Mouse (Mus musculus): ENCODE data around the gene Lsamp. TPM values are rescaled to one million over a fixed set of nuclear protein-coding genes. Genes with fewer than 3 reads are reported as not detected.

Gene Lsamp
- total RNA-seq (2014; rRNA removed) (0.37 and 1.1 TPM in 2 replicates), polyA plus RNA-seq (2012; rRNA removed) (0.07 and 0.15 TPM in 2 replicates)

DNA sequence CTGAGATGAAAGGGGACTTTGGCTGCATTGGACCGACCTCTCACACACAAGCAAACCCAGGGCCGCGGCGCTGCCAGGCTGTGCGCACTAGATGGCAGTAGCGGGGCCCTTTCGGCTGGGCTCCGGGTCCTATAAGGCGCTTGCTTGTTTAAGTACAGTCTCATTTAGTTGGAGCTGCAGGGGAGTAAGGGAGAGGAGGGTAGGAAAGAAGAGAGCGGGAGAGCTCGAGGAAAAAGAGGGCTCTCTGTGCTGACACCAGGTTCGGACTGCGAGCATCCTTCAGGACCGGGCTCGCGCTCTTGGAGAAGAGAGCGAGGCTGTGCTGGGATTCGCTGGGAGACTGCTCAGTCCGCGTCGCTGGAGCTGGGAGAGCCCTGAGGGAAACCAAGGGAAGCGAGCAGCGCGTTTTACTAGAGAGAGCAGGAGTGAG is at the start of gene Lsamp:
Gene Lsamp (plus strand): TSS at position 157 of the 430 bp plus-strand sequence.
- peak; percentile 11 for DNase-seq (ENCODE audit: extremely low read depth, low read depth, low spot score)
- Histone ChIP-seq H3K36me3 (ENCODE audit: control insufficient read depth, insufficient read depth, low read length) (no peaks in the 10 kb centered on the region), H3K9ac (ENCODE audit: low read depth, low read length) (no peak within 1 kb of the TSS), H3K4me1 (ENCODE audit: control insufficient read depth, insufficient read depth, low read length) (no peaks in the 10 kb centered on the region), H3K27me3 (ENCODE audit: control insufficient read depth, insufficient read depth, low read length) (peaks cover 7% of the 10 kb centered on the region; the same call in 1 of the 2 replicates), H3K27ac (replicated peaks; ENCODE audit: insufficient read depth, low read depth, low read length) (no peak within 1 kb of the TSS), H3K4me3 (ENCODE audit: insufficient read depth, low read depth, low read length) (peak within 1 kb of the TSS; percentile 50), H3K79me2 (ENCODE audit: control insufficient read depth, insufficient read depth, low read length) (no peaks in the 10 kb centered on the region)
- 4% methylated on average over 24 of the region's 24 CpGs for WGBS
- TF ChIP-seq CTCF (IDR thresholded peaks at IDR 0.05; ENCODE audit: low read depth, low read length) (0 out of 2 replicates have a peak, but pooled peaks have one; percentile 22), POLR2A (IDR thresholded peaks at IDR 0.05; ENCODE audit: extremely low read depth, insufficient read depth, low read length) (no peak)

DNA sequence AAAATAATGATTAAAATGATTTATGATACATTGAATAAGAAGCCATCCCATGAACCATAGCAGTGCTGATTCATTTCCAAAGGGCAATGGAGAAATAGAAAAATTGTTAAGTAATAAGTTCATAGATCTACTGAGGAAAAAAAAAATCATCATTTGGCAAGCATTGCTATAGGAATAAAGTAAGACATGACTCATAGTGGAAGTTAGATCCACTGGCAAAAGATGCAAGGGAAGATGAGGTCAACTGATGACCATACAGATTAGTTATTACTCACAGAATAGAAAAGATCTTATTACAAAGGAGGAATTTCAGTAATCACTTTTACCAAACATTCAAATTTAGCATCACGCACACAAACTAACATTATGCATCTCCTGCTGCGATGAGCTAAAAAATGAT is 26.5 kb upstream of the Lsamp start:
- Histone ChIP-seq H3K36me3 (ENCODE audit: control insufficient read depth, insufficient read depth, low read length) (no peaks in the 10 kb centered on the region), H3K4me3 (ENCODE audit: insufficient read depth, low read depth, low read length) (no peak overlapping the region), H3K79me2 (ENCODE audit: control insufficient read depth, insufficient read depth, low read length) (no peaks in the 10 kb centered on the region), H3K27me3 (ENCODE audit: control insufficient read depth, insufficient read depth, low read length) (no peaks in the 10 kb centered on the region), H3K4me1 (ENCODE audit: control insufficient read depth, insufficient read depth, low read length) (no peaks in the 10 kb centered on the region), H3K9ac (ENCODE audit: low read depth, low read length) (no peak overlapping the region), H3K27ac (replicated peaks; ENCODE audit: insufficient read depth, low read depth, low read length) (no peak overlapping the region)
- 96% methylated on average over 2 of the region's 2 CpGs for WGBS
- no peak for TF ChIP-seq CTCF (IDR thresholded peaks at IDR 0.05; ENCODE audit: low read depth, low read length)
- no peak for TF ChIP-seq POLR2A (IDR thresholded peaks at IDR 0.05; ENCODE audit: extremely low read depth, insufficient read depth, low read length)
- no peak for DNase-seq (ENCODE audit: extremely low read depth, low read depth, low spot score)

DNA sequence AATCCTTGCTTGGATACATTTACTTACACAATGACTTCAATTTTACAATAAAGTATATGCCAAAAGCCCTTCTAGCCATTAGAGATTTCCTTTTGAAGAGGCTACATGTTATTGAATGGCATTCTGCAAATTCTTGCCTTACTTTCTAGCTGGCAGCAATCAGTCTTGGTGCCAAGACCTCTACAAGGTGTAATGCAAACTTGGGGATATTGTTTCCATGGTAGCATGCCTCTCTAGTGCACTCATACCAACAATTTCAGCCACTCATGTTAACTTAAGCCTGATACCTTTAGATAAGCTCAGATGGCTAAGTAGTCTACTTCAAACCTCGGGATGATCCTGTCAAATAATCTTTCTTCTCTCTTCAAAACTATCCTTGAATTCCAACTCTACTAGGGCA is 11.4 kb upstream of the Lsamp start:
- H3K27ac ChIP-seq (replicated peaks; ENCODE audit: insufficient read depth, low read depth, low read length), result no peak overlapping the region
- no peak overlapping the region for H3K9ac ChIP-seq (ENCODE audit: low read depth, low read length)
- no peak overlapping the region for H3K4me3 ChIP-seq (ENCODE audit: insufficient read depth, low read depth, low read length)
- TF ChIP-seq CTCF (IDR thresholded peaks at IDR 0.05; ENCODE audit: low read depth, low read length) (no peak), POLR2A (IDR thresholded peaks at IDR 0.05; ENCODE audit: extremely low read depth, insufficient read depth, low read length) (no peak)
- DNase-seq (ENCODE audit: extremely low read depth, low read depth, low spot score), result no peak
- no peaks in the 10 kb centered on the region for H3K27me3 ChIP-seq (ENCODE audit: control insufficient read depth, insufficient read depth, low read length)
- H3K79me2 ChIP-seq (ENCODE audit: control insufficient read depth, insufficient read depth, low read length), result no peaks in the 10 kb centered on the region
- no peaks in the 10 kb centered on the region for H3K36me3 ChIP-seq (ENCODE audit: control insufficient read depth, insufficient read depth, low read length)
- 49% methylated on average over 1 of the region's 1 CpGs for WGBS
- no peaks in the 10 kb centered on the region for H3K4me1 ChIP-seq (ENCODE audit: control insufficient read depth, insufficient read depth, low read length)

DNA sequence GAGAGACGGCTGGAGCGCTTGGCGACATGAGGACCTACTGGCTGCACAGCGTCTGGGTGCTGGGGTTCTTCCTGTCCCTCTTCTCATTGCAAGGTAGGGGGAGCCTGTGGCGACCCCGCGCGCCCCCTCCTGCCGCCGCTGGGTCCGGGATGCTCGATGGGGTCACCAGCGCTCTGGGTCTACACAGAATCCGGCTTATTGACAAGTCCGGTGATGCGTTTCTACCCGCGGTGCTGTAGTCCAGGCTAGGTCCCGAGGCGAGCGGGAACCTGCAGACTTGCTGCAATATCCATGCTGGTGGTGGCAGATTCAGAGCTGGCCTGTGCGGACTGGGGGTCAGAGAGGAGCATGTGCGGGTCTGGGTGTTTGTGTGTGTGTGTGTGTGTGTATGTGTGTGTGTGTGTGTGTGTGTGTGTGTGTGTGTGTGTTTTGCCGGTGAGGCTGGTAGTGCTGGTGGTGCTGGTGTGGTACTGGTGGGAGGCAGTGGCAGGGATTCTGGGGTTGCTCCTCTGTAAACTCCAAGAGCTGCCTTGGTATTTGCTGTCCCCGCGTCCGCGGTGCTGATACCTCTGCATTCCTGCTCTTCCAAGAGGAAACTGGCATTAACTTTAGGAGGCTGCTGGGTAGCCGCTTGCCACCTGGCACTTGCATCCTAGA is 602 bp downstream of the Lsamp start:
- Histone ChIP-seq H3K36me3 (ENCODE audit: control insufficient read depth, insufficient read depth, low read length) (no peaks in the 10 kb centered on the region), H3K27me3 (ENCODE audit: control insufficient read depth, insufficient read depth, low read length) (peaks cover 7% of the 10 kb centered on the region; the same call in 1 of the 2 replicates), H3K79me2 (ENCODE audit: control insufficient read depth, insufficient read depth, low read length) (no peaks in the 10 kb centered on the region), H3K9ac (ENCODE audit: low read depth, low read length) (no peak overlapping the region), H3K27ac (replicated peaks; ENCODE audit: insufficient read depth, low read depth, low read length) (no peak overlapping the region), H3K4me3 (ENCODE audit: insufficient read depth, low read depth, low read length) (peak overlapping the region; percentile 50), H3K4me1 (ENCODE audit: control insufficient read depth, insufficient read depth, low read length) (no peaks in the 10 kb centered on the region)
- TF ChIP-seq CTCF (IDR thresholded peaks at IDR 0.05; ENCODE audit: low read depth, low read length), result no peak
- no peak for TF ChIP-seq POLR2A (IDR thresholded peaks at IDR 0.05; ENCODE audit: extremely low read depth, insufficient read depth, low read length)
- 1% methylated on average over 29 of the region's 29 CpGs for WGBS
- DNase-seq (ENCODE audit: extremely low read depth, low read depth, low spot score), result no peak

DNA sequence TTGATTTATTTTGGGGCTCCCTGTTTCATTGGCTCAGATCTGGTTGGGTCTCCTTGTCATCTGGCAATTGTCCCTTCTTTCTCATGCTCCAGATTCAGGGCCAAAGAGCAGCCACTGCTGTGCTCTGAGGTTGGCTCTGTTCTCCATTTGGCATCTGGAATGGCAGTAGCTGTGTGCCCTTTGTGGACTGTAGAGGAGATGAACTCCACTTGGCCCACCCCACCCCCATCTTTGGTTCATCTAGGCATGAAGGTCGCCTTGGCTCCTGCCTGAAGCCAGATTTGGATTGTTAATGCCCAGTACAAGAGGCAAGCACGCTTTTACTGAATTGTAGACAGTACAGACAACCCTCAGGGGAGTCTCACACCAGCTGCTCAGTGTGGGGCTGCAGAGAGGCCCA is 4.3 kb downstream of the Lsamp start:
- Histone ChIP-seq H3K36me3 (ENCODE audit: control insufficient read depth, insufficient read depth, low read length) (no peaks in the 10 kb centered on the region), H3K27me3 (ENCODE audit: control insufficient read depth, insufficient read depth, low read length) (peaks cover 7% of the 10 kb centered on the region; the same call in 1 of the 2 replicates), H3K4me3 (ENCODE audit: insufficient read depth, low read depth, low read length) (no peak overlapping the region), H3K27ac (replicated peaks; ENCODE audit: insufficient read depth, low read depth, low read length) (no peak overlapping the region), H3K4me1 (ENCODE audit: control insufficient read depth, insufficient read depth, low read length) (no peaks in the 10 kb centered on the region), H3K9ac (ENCODE audit: low read depth, low read length) (no peak overlapping the region), H3K79me2 (ENCODE audit: control insufficient read depth, insufficient read depth, low read length) (no peaks in the 10 kb centered on the region)
- DNase-seq (ENCODE audit: extremely low read depth, low read depth, low spot score), result peak; percentile 71
- TF ChIP-seq POLR2A (IDR thresholded peaks at IDR 0.05; ENCODE audit: extremely low read depth, insufficient read depth, low read length), result no peak
- TF ChIP-seq CTCF (IDR thresholded peaks at IDR 0.05; ENCODE audit: low read depth, low read length), result no peak
- 19% methylated on average over 2 of the region's 2 CpGs for WGBS

DNA sequence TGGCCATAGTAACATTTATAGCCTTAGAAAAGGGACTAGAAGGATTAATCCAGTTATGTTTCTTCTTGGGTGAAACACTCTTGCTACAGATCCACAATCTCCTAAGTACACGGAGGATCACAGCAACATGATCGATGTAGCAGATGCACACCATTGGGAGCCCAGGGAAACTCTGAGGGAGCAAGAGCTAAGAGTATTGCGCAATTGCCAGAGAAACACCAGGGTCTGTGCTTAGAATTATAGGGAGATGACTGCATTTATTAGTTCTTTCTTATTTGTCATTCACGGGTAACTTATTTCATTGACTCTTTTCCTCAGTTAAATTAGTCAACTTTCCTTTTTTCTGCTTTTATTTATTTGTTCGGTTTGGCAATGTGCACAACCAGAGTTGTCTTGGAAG is 10.7 kb downstream of the Lsamp start:
- no peak for DNase-seq (ENCODE audit: extremely low read depth, low read depth, low spot score)
- H3K36me3 ChIP-seq (ENCODE audit: control insufficient read depth, insufficient read depth, low read length), result no peaks in the 10 kb centered on the region
- no peak overlapping the region for H3K9ac ChIP-seq (ENCODE audit: low read depth, low read length)
- H3K4me1 ChIP-seq (ENCODE audit: control insufficient read depth, insufficient read depth, low read length), result no peaks in the 10 kb centered on the region
- TF ChIP-seq POLR2A (IDR thresholded peaks at IDR 0.05; ENCODE audit: extremely low read depth, insufficient read depth, low read length), result no peak
- TF ChIP-seq CTCF (IDR thresholded peaks at IDR 0.05; ENCODE audit: low read depth, low read length), result no peak
- 83% methylated on average over 5 of the region's 5 CpGs for WGBS
- no peak overlapping the region for H3K4me3 ChIP-seq (ENCODE audit: insufficient read depth, low read depth, low read length)
- H3K27me3 ChIP-seq (ENCODE audit: control insufficient read depth, insufficient read depth, low read length), result no peaks in the 10 kb centered on the region
- no peaks in the 10 kb centered on the region for H3K79me2 ChIP-seq (ENCODE audit: control insufficient read depth, insufficient read depth, low read length)
- H3K27ac ChIP-seq (replicated peaks; ENCODE audit: insufficient read depth, low read depth, low read length), result no peak overlapping the region
